Mouse (Mus musculus): ENCODE results near the gene Cdh18. TPM values are rescaled to one million over a fixed set of nuclear protein-coding genes. Genes with fewer than 3 reads are reported as not detected.
"Not testable (repeated sequence)": the region's sequence is repeated elsewhere in the genome, so short reads cannot be mapped to it uniquely, and the experiment has no call there.

Cdh18 gene
- polyA plus RNA-seq (2015; fragmentation: Nextera tagmentation; extraction: Ambion mirVana), result 0.67 and 0.78 TPM in 2 replicates

DNA sequence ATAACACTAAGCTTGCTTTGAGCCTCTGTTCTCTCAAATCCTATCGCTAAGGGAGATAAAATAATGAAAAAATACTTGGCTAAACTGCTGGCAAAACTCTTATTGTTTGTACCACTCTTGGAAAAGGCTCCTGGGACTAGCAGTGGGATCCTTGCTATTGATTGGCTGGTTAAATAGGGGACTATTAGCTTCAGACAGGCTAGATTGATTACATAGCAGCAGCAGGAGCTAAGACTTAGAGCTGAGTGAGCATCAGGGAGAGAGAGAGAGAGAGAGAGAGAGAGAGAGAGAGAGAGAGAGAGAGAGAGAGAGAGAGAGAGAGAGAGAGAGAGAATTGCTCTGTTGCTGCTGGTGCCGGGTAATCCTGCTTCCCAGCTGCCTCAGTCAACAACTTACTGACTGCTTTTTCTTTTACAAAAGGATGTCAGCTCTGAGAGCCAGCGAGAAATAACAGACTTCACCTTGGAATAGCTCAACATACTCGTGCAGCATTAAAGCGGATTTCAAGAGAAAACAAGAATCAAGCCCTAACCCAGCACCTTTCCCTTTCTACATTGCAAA lies at the start of gene Cdh18:
Cdh18 (plus strand) TSS at position 312 of the 561 bp plus-strand sequence.
- ATAC-seq, result no peak
- H3K9ac ChIP-seq, result no peak within 1 kb of the TSS
- WGBS, result 51% methylated on average over 5 of the region's 5 CpGs
- H3K36me3 ChIP-seq, result no peaks in the 10 kb centered on the region
- H3K9me3 ChIP-seq, result no peaks in the 10 kb centered on the region
- no peak within 1 kb of the TSS for H3K4me2 ChIP-seq (replicated peaks)
- H3K27me3 ChIP-seq (replicated peaks), result no peaks in the 10 kb centered on the region
- H3K4me3 ChIP-seq (replicated peaks), result no peak within 1 kb of the TSS
- H3K27ac ChIP-seq, result no peak within 1 kb of the TSS
- no peaks in the 10 kb centered on the region for H3K4me1 ChIP-seq (replicated peaks)

- no peaks in the 10 kb centered on the region for H3K4me1 ChIP-seq (replicated peaks)
- no peak overlapping the region for H3K4me2 ChIP-seq (replicated peaks)
- H3K27me3 ChIP-seq (replicated peaks), result no peaks in the 10 kb centered on the region
- no peak overlapping the region for H3K9ac ChIP-seq
- ATAC-seq, result no peak
- H3K27ac ChIP-seq, result no peak overlapping the region
- H3K4me3 ChIP-seq (replicated peaks), result no peak overlapping the region
- no peaks in the 10 kb centered on the region for H3K9me3 ChIP-seq
- H3K36me3 ChIP-seq, result no peaks in the 10 kb centered on the region
These were observed 37.6 kb upstream of the Cdh18 start for GRCm38 (mm10) chr15:22511271-22511670.

DNA sequence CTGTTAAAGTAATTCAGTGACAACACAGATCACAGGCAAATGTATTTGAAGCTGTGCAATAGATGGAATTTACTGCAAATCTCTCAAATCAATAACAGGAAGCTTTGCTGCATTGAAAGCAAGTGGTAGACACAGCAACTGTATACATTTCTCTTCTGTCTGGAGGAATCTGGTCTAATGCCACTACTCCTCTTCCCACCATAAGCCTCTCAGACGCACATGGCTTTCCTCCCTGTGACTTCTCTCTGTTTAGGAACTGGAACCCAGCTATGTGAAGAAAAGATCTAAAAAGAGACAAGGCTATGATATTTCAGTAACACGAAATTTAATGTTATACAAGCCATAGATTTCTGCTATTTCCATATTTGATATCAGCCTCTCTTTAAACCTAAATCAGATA lies 13.0 kb upstream of the Cdh18 start:
- no peak overlapping the region for H3K4me2 ChIP-seq (replicated peaks)
- WGBS, result 56% methylated on average over 2 of the region's 2 CpGs
- H3K4me3 ChIP-seq (replicated peaks), result no peak overlapping the region
- H3K4me1 ChIP-seq (replicated peaks), result no peaks in the 10 kb centered on the region
- ATAC-seq, result no peak
- H3K36me3 ChIP-seq, result no peaks in the 10 kb centered on the region
- no peaks in the 10 kb centered on the region for H3K27me3 ChIP-seq (replicated peaks)
- H3K9me3 ChIP-seq, result no peaks in the 10 kb centered on the region
- H3K9ac ChIP-seq, result no peak overlapping the region
- H3K27ac ChIP-seq, result no peak overlapping the region

GRCm38 (mm10) chr15:22577974-22578616 lies 29.3 kb downstream of the Cdh18 start:
- ATAC-seq, result no peak
- Histone ChIP-seq H3K9me3 (no peaks in the 10 kb centered on the region), H3K27me3 (replicated peaks) (no peaks in the 10 kb centered on the region), H3K4me3 (replicated peaks) (no peak overlapping the region), H3K4me2 (replicated peaks) (no peak overlapping the region), H3K4me1 (replicated peaks) (no peaks in the 10 kb centered on the region), H3K9ac (no peak overlapping the region), H3K27ac (no peak overlapping the region), H3K36me3 (no peaks in the 10 kb centered on the region)
- WGBS, result 11% methylated on average over 4 of the region's 4 CpGs

DNA sequence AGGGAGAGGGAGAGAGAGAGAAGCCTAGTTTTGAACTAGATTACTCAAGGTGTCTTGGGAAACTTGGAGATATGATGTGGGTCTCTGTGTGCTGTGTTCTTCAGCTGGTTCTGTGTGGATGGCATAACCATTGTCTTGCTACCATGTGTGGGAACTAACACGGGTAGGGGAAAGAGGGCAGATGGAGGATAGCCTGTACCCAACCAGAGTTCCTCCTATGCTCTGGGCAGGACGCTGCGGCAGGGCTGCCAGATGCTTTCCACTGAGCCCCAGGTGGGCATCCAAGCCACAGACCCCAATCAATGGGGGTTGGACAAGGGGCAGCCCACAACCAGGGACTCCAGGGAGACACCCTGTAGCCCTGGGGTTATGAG lies 29.8 kb downstream of the Cdh18 start:
- no peaks in the 10 kb centered on the region for H3K4me1 ChIP-seq (replicated peaks)
- no peak overlapping the region for H3K4me3 ChIP-seq (replicated peaks)
- H3K9me3 ChIP-seq, result no peaks in the 10 kb centered on the region
- 49% methylated on average over 3 of the region's 3 CpGs for WGBS
- H3K27me3 ChIP-seq (replicated peaks), result no peaks in the 10 kb centered on the region
- H3K27ac ChIP-seq, result no peak overlapping the region
- H3K36me3 ChIP-seq, result no peaks in the 10 kb centered on the region
- no peak overlapping the region for H3K9ac ChIP-seq
- H3K4me2 ChIP-seq (replicated peaks), result no peak overlapping the region
- ATAC-seq, result no peak

DNA sequence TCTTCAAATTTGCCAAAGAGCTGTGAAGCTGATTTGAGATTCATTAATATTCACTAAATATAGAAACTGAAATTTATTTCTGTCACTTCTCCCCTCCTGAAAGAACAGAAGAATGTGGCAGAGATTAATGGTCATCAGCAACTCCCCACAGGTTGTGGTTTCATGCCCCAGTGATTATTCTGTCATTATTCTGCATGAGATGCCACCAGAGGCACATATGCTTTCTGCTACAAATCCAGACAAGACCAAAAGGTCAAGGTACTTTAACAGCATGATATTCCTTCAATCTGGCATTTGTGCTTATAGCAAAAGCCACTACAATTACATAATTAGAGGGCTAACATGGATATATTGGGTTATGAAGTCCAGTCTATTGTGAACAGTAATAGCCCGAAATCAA lies 35.8 kb downstream of the Cdh18 start:
- Histone ChIP-seq H3K9ac (no peak overlapping the region), H3K4me2 (replicated peaks) (no peak overlapping the region), H3K27ac (no peak overlapping the region), H3K9me3 (no peaks in the 10 kb centered on the region), H3K27me3 (replicated peaks) (no peaks in the 10 kb centered on the region), H3K36me3 (no peaks in the 10 kb centered on the region), H3K4me3 (replicated peaks) (no peak overlapping the region), H3K4me1 (replicated peaks) (no peaks in the 10 kb centered on the region)
- WGBS, result 92% methylated on average over 1 of the region's 1 CpGs
- ATAC-seq, result no peak

DNA sequence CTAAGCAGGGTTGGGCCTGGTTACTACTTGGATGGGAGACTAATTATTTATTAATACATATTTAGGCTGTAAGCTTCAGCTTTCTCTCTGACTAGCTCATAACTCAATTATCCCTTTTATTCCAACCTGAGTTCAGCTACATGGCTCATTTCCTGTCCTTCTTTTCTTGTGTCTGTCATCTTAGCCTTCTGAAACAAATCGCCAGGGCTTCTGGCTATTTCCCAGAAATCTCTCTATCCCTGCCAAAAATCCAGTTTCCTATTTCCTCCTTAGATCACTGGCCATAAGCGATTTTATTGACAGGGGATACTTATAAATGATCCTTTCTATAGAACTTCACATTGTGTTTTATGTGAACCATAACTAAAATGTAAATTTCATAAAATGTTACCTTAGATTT lies 167.6 kb downstream of the Cdh18 start:
- H3K4me2 ChIP-seq (replicated peaks), result no peak overlapping the region
- H3K9ac ChIP-seq, result no peak overlapping the region
- no peaks in the 10 kb centered on the region for H3K9me3 ChIP-seq
- no peak overlapping the region for H3K4me3 ChIP-seq (replicated peaks)
- H3K27me3 ChIP-seq (replicated peaks), result no peaks in the 10 kb centered on the region
- H3K27ac ChIP-seq, result no peak overlapping the region
- no peaks in the 10 kb centered on the region for H3K36me3 ChIP-seq
- H3K4me1 ChIP-seq (replicated peaks), result no peaks in the 10 kb centered on the region
- no peak for ATAC-seq
- WGBS, result 77% methylated on average over 2 of the region's 2 CpGs

DNA sequence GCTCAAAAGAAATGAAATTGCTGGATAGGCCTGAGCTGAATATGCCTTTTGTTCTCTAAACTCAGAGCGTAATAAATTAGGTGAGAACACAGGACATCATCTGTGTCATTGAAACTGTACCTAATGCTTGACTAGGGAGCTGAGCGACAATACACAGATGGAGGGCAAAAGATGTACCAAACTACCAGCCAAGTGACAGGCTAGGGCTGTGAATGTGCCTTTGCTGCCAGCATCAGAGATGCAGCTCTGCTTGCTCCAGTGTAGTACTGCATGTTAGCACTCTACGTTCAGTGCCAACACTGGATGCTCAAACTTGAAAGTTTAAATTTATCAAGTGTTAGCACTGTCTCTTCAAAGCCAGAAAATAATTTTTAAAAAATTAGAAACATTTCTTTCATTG lies 168.9 kb downstream of the Cdh18 start:
- no peak overlapping the region for H3K4me2 ChIP-seq (replicated peaks)
- H3K36me3 ChIP-seq, result no peaks in the 10 kb centered on the region
- ATAC-seq, result no peak

GRCm38 (mm10) chr15:22726574-22726973 lies 177.8 kb downstream of the Cdh18 start:
- Histone ChIP-seq H3K27ac (no peak overlapping the region), H3K4me2 (replicated peaks) (no peak overlapping the region), H3K9me3 (no peaks in the 10 kb centered on the region), H3K4me1 (replicated peaks) (no peaks in the 10 kb centered on the region), H3K27me3 (replicated peaks) (no peaks in the 10 kb centered on the region), H3K9ac (no peak overlapping the region), H3K36me3 (no peaks in the 10 kb centered on the region), H3K4me3 (replicated peaks) (no peak overlapping the region)
- no peak for ATAC-seq
- 61% methylated on average over 1 of the region's 1 CpGs for WGBS

More for the DNA sequence above, 168.9 kb downstream of the Cdh18 start:
- no peak overlapping the region for H3K9ac ChIP-seq
- no peak overlapping the region for H3K27ac ChIP-seq
- no peaks in the 10 kb centered on the region for H3K27me3 ChIP-seq (replicated peaks)
- WGBS, result 79% methylated on average over 3 of the region's 3 CpGs
- no peaks in the 10 kb centered on the region for H3K4me1 ChIP-seq (replicated peaks)
- no peak overlapping the region for H3K4me3 ChIP-seq (replicated peaks)
- H3K9me3 ChIP-seq, result no peaks in the 10 kb centered on the region

DNA sequence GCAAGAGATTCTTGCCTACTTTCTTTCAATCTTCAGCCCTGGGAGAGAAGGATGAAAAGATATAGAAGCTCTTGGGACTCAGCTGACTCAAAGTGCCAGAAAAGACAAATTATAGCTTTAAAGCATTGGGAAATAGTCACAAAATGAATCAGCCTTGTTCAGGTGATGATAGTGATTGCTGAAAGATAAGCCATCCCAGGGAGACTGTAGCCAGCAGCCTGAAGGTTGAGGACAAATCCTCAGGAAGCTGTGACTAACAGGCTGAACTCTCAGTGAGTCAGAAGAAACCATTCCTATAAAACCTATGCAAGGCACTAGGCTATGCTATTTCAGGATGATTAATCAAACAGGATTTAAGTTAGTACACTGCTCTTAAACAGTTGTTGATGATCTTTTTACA lies 184.2 kb downstream of the Cdh18 start:
- ATAC-seq, result no peak
- Histone ChIP-seq H3K9ac (no peak overlapping the region), H3K36me3 (no peaks in the 10 kb centered on the region), H3K4me3 (replicated peaks) (no peak overlapping the region), H3K4me1 (replicated peaks) (no peaks in the 10 kb centered on the region), H3K27ac (no peak overlapping the region), H3K27me3 (replicated peaks) (no peaks in the 10 kb centered on the region), H3K4me2 (replicated peaks) (no peak overlapping the region), H3K9me3 (no peaks in the 10 kb centered on the region)

DNA sequence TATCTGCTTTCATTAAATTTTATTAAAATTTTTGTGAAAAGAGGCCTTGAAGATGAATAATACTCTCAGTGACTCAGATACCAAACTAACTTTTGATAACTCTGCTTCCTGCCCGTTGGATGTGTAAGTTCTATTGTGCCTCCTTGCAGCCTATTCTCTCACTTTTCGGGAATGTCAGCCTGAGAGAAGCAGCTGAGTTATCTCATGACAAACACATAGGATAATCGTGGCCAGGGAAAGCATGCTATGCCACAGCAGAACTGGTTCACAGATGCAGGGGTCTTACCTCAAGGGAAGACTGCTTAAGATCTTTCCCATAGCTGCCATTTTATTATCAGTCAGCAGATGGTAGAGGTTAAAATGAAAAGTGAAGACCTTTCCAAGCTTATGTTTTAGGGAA lies 187.3 kb downstream of the Cdh18 start:
- Histone ChIP-seq H3K4me1 (replicated peaks) (no peaks in the 10 kb centered on the region), H3K36me3 (no peaks in the 10 kb centered on the region), H3K4me2 (replicated peaks) (no peak overlapping the region), H3K9ac (no peak overlapping the region), H3K4me3 (replicated peaks) (no peak overlapping the region), H3K27ac (no peak overlapping the region), H3K27me3 (replicated peaks) (no peaks in the 10 kb centered on the region), H3K9me3 (no peaks in the 10 kb centered on the region)
- 54% methylated on average over 3 of the region's 3 CpGs for WGBS
- ATAC-seq, result no peak

DNA sequence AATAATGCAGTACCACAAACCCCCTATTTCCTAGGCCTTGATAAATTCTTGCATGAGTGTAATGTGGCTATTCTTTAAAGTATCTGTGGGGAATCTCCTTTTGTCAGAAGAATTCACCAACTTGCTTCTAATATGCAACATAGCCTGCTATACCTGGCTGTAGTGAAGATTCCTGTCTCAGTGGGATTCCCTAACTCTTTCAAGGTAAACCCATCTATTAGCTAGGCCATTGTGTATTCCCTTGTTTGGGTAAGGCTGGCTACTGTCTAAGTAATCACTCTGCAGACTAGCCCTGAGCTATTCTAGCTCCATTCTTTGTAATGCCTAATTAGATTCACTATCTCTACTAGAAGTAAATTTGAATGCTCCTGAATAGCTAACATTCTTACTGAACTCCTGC lies 212.4 kb downstream of the Cdh18 start:
- H3K4me2 ChIP-seq (replicated peaks); H3K4me1 ChIP-seq (replicated peaks); H3K27me3 ChIP-seq (replicated peaks); H3K4me3 ChIP-seq (replicated peaks); H3K9ac ChIP-seq; H3K36me3 ChIP-seq; ATAC-seq; H3K9me3 ChIP-seq; H3K27ac ChIP-seq: not testable (repeated sequence)

GRCm38 (mm10) chr15:22766591-22766990 lies 217.8 kb downstream of the Cdh18 start:
- H3K36me3 ChIP-seq; H3K4me2 ChIP-seq (replicated peaks); H3K4me1 ChIP-seq (replicated peaks); H3K9me3 ChIP-seq; H3K27me3 ChIP-seq (replicated peaks); H3K27ac ChIP-seq; H3K4me3 ChIP-seq (replicated peaks); ATAC-seq; H3K9ac ChIP-seq: not testable (repeated sequence)
- WGBS, result 91% methylated on average over 3 of the region's 3 CpGs

All from intestine, embryonic 15.5 days (tissue).